Mouse (Mus musculus) kidney, postnatal 10 days (tissue): ENCODE measurements around the gene Pik3cd.
A peak's percentile ranks its signal among the peaks of the same experiment; 100 is the strongest.

ENCODE experiments used
- DNase-seq: peaks from one replicate; pipeline ENCODE4 v3.0.0; 2021; ENCODE audit warnings: mixed read lengths

Gene Pik3cd

DNA sequence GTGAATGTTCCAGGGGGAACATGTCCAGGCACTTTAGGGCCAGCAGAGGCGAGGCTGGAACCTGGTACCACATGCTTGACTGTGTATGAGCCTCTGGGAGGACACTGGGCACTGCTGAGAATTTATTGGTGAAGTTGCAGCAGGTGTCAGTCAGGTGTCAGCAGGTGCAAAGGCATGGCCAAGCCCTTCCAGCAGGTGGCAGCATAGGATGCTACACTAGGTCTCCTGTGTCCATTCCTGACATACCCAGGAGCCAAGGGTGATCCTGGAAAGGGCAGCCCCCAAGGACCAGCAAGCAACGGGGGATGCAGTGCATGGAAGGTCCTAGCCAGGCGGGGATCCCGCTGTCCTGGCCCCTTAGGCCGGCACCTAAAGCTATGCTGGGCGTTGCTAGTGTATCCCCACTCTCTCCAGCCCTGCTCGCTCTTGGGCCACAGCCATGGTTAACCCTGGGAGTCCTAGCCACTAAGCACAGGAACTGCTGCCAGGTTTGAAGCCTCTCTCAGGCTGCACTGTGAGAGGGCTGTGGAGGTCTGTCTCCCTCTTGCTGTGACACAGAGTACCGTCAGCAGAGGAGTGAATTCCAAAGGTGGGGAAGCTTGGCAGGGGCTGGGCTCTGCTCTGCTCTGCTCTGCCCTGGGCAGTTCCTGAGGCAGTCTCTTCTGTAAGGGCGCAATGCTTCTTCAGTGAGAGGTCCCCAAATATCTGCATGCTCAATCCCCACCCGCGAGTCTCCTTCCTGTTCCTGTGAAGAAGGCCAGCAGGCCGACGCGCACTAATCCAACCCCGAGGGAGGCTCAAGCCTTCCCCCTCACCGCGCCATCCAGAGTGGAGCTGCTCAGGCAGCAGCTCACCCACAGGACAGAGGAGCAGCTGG, 21.7 kb upstream of the Pik3cd start:
- DNase-seq = peak; percentile 80

DNA sequence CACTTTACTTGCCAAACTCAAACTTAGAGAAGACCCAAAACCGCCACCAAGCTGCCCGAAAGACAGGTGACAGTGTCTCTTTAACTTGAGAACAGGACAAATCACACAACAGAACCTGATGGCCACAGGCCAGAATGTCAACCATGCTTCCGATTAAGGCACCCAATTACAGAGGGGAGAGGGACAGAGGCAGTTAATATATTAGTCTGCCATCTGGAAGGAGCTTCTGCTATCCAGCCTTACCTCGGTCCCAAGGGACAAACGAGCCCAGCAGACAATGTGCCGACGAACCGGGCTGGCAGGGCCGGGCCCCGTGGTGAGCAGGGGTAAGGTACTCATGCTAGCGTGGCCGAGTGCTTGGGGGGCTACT, 20.6 kb upstream of the Pik3cd start:
- DNase-seq = no peak

DNA sequence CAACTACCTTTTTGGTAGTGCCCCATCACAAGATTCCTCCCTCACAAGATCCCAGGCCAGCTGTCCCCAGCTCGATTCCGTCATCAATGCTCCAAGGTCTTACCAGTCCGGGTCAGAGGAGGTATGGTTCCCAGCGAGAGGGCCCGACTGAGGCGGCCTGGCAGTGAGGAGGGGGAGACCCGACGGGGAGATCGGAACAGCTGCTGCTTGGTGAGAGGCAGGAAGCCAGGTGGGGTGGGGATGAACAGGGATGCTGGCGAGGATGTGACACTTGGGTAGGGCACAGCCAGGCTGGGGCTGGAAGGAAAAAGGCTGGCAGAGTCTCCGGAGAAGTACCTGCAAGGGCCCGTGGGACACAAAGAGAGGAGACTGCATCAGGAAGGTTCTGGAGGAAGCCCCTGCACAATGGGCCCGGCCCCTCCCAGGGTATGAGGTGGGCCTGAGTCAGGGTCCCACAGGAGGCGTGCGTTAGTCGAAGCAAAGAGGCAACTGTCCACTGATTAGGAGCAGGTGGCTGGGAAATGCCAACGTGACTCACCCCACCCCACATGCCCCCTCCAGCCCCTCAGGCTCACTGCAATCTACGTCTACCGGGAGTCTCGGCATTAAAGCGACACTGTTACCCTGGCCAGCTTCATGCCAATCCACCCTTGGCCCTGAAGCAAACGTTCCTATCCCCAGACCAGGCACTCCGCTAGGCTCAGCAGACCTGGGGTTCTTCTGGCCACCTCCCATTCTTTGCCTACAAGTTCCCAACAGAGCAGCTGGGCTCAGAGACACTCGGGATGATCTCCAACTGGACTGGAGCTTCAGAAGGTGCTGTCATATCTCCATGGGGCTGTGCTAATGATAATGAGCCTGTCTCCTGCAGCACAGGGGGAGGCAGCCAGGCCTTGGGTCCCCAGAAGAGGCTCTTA, 20.0 kb upstream of the Pik3cd start:
- no peak for DNase-seq

DNA sequence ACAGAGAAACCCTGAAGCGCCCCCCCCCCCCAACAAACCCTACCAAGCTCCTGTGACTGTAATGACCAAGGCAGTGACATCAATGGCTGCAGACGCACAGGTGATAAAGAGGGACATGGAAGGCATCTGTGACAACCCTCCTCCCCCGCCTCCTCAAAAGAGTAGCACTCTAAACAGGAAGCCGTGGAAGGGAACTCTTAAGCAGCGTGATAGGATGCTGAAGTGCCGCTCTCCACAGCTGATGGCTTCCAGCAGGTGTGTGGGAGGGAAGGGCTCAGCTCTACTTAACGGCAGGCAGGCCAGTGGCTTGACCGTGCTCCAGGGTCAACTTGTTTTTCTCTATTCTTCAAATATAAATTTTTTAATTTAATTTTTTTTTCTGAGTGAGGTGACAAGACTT, 18.8 kb upstream of the Pik3cd start:
- no peak for DNase-seq

DNA sequence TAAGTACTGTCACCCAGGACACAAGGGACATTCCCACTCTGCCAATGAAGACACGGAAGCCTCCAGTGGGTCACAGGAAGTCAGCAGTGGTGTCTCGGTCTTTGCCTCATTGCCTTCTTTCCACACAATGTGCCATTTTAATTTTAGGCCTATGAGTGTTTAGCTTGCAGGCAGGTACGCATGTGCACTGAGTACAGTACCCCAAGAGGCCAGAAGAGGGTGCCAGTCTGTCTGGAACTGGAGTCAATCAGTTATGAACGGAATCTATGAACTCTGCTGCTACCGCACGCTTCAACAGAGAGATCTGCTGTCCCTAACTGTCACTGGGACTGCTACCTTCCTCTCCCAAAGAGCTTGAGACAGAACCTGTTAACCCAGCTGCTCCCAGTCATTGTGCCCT, 17.3 kb upstream of the Pik3cd start:
- DNase-seq = peak; percentile 71

DNA sequence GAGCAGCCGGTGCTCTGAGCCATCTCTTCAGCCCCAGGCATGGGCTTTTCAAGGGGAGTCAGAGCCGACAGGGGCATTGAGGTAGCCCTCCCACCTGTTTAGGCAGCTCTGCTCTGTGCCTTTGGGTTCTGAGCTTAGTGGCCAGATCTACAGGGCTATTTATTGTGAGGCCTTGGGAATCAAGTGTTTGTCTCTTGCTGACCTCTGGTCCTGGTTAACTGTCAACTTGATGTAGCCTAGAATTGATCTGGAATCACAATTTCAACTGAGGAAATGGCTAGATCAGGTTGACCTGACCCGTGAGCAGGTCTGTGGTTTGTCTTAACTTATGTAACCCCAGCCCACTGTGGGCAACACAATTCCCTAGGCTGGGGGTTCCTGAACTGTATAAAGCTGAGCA, 12.2 kb upstream of the Pik3cd start:
- DNase-seq = no peak

DNA sequence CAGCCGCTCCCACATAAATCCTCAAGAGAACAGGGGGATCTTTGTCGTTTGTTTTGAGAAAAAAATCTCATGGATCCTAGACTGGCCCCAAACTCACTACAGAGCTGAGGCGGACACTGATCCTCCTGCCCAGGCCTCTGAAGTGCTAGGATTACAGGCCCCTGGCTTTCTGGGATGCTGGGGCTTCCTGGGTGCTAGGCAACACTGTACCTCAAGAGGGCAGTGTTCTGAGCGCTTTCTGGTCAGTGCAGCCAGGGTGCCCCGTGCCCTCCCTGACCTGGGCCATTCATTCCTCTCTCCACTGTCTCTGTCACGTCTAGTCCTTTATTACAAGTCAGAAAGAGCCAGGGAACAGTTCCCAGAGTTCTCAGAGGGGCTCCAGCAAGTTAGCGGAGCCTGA, 9.6 kb upstream of the Pik3cd start:
- DNase-seq = peak; percentile 74

DNA sequence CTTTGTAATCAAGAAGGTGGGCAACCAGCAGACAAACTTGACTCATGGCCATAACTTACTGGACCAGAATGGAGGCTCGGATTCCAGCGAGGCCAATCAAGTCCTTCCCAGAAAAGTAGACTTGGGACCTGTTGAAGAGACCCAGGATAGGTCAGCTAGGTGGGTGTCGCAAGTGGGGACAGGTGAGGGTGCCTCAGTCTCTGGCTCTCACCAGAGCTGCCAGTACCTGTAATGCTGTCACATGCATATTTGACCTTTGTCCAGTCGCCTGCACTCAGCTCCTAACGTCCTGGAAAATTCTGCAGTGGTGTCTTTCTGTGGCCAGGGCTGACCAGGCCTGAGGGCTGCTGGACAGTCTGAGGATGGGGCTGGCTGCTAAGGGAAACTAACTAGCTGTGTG, 9.1 kb upstream of the Pik3cd start:
- no peak for DNase-seq

DNA sequence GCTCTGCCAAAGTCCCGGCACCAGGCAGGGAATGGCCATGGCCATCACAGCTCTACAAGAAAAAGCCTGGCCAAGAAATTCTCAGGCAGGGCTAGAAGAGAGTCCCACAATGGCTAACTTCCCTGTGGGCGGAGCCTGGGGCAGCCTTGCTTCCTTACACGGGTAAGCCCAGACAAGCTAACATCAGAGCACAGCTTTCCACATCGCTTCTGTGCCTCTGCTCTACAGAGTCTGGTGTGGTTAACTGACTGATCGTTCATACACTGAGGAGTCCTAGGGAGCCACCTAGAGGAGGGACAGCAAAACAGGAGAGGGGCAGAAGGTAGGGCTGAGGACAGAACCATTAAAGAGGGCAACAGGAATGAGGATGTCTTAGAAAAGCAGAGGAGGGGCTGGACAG, 8.1 kb upstream of the Pik3cd start:
- DNase-seq = peak; percentile 70

DNA sequence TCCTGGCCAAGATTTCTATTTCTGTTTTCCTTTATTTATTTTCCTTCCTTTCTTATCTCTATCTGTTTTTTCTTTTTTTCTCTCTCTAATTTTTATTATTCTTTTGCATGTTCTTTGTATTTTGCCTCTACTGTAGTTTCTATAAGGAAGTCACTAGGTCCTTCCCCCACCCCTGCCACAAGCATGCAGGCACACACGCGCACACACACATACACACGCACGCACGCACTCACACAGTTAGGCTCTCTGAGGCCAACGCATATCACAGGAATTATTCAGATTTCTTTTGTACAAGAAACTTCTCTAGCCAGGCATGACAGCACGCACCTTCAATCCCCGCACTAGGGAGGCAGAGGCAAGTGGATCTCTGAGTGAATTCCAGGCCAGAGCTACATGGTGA, 3.6 kb upstream of the Pik3cd start:
- no peak for DNase-seq

DNA sequence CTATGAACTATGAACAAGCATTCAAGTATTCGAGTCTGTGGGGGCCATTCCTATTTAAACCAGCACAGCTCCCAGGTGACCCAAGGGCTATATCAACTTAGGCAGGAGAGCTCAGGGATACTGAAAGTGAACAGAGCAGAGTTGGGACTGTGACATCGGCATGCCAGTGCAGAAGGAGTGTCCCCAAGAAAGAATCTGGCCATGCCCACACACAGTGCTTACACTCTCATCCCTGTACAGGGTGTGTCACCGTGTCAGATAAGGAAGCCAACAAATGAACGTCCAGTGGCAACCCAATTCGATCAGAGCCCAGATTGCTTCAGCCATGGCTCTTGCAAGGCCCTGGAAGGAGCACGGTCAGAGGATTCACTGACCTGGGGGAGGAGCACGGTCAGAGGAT, 2.9 kb upstream of the Pik3cd start:
- no peak for DNase-seq

DNA sequence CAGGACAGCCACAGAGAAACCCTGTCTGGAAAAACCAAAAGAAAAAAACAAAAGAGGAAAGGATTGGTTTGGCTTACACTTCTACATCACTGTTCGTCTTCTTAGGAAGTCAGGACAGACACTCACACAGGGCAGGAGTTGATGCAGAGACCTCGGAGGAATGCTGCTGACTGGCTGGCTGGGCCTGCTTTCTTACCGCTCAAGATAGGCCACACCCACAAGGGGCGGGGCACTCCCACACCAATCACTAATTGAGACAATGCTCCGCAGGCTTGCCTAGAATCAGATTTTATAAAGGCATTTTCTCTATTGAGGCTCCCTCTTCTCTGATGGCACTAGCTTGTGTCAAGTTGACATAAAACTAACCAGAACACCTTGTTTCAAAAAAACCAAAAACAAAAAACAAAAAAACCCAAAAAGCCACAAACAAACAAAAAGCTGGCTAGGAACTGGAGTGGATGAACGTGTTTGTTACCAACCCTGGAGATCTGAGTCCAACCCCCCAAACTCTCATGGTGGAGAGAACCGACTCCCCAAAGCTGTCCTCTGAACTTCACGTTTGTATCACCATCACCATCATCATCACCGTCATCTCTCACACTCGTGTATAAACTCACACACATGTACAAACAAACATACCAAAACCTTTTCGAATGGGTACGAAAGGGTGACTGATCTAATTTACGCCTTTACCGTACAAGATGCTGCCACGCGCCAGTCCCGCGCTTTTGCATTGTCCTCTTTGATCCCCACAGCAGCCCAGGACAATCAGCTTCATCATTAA, 753 bp downstream of the Pik3cd start:
- peak; percentile 57 for DNase-seq

DNA sequence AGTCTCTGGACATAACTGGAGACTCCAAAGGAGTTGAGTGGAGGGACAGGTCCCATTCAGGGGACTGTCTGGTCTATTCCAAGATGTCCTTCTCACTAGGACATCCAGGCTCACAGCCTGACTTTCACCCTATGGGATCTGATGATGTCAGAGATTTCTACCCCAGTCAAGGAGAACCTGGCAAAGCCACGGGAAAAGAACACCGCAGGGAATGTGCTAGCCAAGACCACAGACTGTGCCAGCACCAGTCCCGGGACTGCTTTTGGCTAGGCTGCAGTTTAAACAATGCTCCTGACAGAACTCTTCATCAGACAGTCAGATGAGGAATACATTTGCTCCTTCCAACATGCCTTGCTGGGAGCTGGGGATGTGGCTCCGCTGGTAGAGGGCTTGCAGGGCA, 2.4 kb downstream of the Pik3cd start:
- DNase-seq = no peak

DNA sequence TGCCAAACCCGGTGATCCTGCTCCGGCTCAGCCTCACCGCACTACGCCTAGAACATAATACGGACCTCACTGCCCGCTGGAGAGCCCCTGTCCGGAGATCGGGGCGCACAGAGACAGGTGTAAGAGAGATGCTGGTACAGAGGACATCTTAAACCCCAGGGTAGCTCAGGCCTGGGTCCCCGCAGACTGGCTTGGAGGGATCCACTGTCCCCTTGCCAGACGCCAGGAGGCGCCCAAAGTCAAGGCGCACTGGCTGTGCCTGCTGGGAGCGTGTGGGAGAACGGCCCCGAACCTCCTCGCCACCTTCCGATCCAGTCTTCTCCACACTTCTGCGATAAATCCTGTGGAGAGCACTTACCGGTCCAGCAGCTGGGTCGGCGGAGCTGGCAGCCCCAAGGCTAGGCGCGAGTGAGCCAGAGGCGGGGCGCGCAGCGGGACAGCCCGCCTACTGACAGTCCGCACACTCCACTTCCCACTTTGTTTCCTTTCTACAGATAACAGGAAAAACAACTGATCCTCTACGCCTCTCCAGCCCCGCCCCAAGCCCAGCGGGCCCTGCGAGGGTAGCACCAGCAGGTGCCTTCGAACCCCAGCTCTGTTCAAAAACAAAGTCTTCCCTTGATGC, 4.1 kb downstream of the Pik3cd start:
- DNase-seq = peak; percentile 66

DNA sequence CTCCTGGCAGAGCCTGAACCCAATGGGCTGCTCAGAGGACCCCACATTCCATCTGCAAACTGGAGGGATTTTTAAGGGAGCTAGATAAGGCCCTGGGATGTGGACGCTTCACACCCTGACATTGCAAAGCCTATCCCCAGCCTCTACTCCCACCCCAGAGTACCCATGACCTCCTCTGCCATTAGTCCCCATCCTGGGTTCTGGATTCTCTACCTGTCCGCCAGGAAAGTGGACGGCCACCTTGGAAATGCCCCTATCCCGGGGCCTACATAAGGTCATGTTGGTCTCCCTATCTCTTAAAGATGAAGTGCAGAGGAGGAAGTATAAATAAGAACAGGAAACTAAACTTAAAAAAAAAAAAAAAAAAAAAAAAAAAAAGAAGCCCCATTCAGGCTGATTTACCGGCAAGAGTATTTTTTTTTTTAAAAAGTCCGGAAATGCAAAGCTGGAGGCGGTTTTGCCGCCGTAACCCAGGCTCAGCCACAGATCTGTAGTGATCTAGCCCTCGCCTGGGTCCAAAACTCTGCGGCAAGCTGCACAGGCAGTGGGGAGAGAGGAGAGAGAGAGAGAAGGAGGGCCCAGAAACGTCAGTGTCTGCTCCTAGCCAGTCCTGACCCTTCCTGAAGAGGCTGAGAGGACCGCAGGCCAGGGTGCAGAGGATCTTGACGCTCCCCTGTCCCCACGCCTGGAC, 4.7 kb downstream of the Pik3cd start:
- no peak for DNase-seq

DNA sequence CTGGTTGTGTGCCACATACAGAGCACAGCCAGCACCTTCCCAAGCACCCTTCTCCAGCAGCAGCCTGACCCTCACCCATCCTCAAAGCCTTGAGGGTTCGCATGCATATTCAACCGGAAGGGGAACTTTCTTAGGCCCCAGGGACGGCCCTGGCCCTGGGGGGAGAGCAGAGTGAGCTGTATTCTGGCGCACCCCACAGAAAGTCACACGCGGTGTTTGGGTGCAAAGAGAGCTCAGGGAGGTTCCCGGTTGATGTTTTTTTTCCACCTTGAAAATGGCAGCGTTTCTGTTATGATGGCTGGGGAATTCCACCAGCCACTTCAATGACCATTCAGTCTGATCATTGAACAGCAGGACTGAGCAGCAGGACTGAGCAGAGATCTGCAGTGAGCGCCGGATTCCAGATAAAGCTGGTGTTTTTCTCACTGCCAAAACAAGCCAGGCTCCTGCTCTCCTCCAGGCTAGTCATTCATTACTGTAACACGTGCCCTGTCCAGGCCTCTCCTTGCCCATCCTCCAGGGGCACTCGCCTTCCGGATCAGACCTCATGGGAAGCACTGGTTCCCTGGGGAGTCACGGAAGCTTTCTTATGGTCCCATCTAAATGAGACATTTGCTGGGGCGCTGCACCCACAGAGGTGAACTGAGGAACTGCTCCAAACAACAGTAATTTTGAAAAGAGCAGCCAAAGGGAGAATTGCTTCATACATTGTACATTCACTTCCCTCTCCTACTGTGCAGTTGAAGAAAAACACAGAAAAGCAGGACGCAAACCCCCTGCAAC, 6.0 kb downstream of the Pik3cd start:
- peak; percentile 72 for DNase-seq

DNA sequence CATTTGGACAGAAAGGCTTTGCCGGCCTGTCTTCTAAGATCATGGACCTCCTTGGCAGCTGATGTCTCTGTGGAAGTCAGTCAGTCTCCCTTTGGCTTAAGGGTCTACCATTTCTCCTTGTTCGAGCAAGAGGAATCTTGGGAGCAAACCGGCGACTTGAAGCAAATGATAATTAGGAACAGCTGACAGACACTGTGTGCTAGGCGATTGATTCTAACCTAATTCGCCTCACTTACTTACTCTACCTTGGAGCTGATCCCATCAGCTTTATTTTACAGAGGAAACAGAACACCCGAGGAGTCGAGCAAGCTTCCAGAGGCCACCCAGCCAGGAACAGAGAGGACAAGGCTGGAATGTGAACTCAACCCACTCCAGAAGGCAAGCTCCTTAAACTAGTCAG, 11.0 kb downstream of the Pik3cd start:
- no peak for DNase-seq

DNA sequence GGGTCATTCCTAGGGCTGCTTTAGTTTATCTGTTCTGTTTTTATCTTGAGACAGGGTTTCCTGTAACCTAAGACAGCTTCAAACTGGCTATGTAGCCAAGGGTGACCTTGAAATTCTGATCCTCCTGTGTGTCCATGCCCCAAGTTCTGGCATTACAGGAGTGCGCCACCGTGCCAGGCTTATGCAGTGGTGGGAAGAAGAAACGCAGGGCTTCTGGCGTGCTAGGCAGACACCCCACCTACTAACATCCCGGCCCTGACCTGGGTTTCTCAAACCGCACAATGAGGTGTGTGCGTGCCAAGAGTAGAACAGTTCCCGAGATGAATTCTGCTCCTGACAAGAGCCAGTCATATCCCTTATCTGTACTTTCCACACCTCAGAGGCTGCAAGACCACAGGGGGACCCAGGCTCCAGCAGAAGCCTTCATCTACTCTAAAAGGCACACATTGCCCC, 11.5 kb downstream of the Pik3cd start:
- DNase-seq = no peak

DNA sequence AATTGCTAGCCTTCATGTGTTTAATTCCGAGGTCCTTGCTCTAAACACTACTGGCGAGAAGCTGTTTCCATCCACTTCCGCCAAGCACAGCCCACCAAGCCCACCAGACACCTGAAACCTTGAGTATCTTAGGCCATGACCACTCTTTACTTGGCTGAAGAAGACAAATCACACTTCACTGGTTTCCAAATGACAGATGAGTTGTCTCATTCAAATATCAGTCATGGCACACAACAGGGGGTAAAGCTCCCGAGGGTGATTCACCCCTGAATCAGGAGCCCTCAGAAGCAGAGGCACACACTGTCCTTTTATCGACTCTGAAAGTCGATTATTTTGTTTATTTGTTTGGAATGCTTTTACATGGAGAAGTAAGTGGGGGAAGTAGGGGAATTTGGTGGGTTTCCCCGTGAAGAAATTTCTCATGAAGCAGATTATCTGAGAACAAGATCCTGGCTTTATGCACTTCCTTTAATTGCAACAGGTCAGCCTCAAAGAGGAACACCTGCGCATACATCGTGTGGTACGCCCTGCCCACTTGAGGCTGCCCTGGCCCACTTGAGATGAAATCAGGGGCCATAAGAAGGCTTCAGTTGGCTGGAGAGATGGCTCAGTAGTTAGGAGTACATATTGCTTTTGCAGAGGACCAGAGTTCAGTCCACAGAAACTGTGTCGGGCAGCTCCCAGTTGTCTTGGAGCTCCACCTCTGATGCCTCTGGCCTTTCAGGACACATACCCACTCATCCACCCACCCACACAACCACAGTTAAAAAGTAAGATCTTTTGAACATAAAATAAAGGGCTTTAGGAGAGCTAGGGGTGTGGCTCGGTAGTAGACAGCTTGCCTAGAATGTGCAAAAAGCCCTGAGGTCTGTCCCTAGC, 12.3 kb downstream of the Pik3cd start:
- no peak for DNase-seq

DNA sequence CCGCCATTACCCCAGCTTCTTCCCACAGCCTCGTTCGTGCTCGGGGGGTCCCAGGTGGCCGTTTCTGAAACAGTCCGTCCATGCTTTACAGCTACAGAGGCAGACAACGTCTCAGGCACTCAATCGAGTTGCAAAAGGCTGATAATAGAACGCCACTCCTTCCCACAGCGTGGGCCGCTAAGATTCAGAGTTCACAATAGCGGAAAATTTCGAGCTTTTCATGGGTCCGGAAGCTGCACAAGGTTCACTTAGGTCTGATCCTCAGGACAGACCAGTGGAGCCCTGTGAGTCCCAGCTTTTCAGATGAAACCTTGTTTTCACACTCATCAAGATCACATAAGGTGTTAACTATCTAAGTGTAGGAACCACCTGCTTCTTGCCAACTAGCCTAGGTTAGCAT, 13.5 kb downstream of the Pik3cd start:
- DNase-seq = no peak
